Mouse (Mus musculus) kidney, adult 9 months (tissue): ENCODE measurements around the gene Spsb4.
A peak's percentile ranks its signal among the peaks of the same experiment; 100 is the strongest.

Experiments
- DNase-seq: peaks from one replicate; pipeline ENCODE4 v3.0.0; 2022

Spsb4 gene

GRCm38 (mm10) chr9:97013698-97014097 is 4.9 kb downstream of the Spsb4 start:
- no peak for DNase-seq

GRCm38 (mm10) chr9:97013153-97013552 is 5.5 kb downstream of the Spsb4 start:
- peak; percentile 80 for DNase-seq

- no peak for DNase-seq
Observed at GRCm38 (mm10) chr9:97011454-97012195, 7.0 kb downstream of the Spsb4 start.

- DNase-seq = no peak
Observed at GRCm38 (mm10) chr9:97010447-97010846, 8.2 kb downstream of the Spsb4 start.

- no peak for DNase-seq
Observed at GRCm38 (mm10) chr9:97004726-97005125, 13.9 kb downstream of the Spsb4 start.

- no peak for DNase-seq
Observed at GRCm38 (mm10) chr9:97003173-97003572, 15.5 kb downstream of the Spsb4 start.

- DNase-seq = no peak
Observed at GRCm38 (mm10) chr9:97002654-97003053, 16.0 kb downstream of the Spsb4 start.

- no peak for DNase-seq
Observed at GRCm38 (mm10) chr9:97002025-97002424, 16.6 kb downstream of the Spsb4 start.

- no peak for DNase-seq
Observed at GRCm38 (mm10) chr9:97001458-97001857, 17.2 kb downstream of the Spsb4 start.

- DNase-seq = no peak
Observed at GRCm38 (mm10) chr9:96995717-96996116, 22.9 kb downstream of the Spsb4 start.

GRCm38 (mm10) chr9:96994733-96995132 is 23.9 kb downstream of the Spsb4 start:
- DNase-seq = no peak

- DNase-seq = no peak
Observed at GRCm38 (mm10) chr9:96991118-96991517, 27.5 kb downstream of the Spsb4 start.

GRCm38 (mm10) chr9:96989389-96989990 is 29.2 kb downstream of the Spsb4 start:
- no peak for DNase-seq

- no peak for DNase-seq
Observed at GRCm38 (mm10) chr9:96986797-96987473, 31.7 kb downstream of the Spsb4 start.

- peak; percentile 86 for DNase-seq
Observed at GRCm38 (mm10) chr9:96984034-96984433, 34.6 kb downstream of the Spsb4 start.

GRCm38 (mm10) chr9:96982940-96983339 is 35.7 kb downstream of the Spsb4 start:
- no peak for DNase-seq

GRCm38 (mm10) chr9:96982351-96982750 is 36.3 kb downstream of the Spsb4 start:
- no peak for DNase-seq

- DNase-seq = peak; percentile 74
Observed at GRCm38 (mm10) chr9:96981836-96982235, 36.8 kb downstream of the Spsb4 start.

- no peak for DNase-seq
Observed at GRCm38 (mm10) chr9:96981121-96981520, 37.5 kb downstream of the Spsb4 start.

- no peak for DNase-seq
Observed at GRCm38 (mm10) chr9:96980037-96980997, 38.3 kb downstream of the Spsb4 start.

- DNase-seq = no peak
Observed at GRCm38 (mm10) chr9:96979417-96980030, 39.1 kb downstream of the Spsb4 start.

- DNase-seq = no peak
Observed at GRCm38 (mm10) chr9:96978147-96978782, 40.4 kb downstream of the Spsb4 start.
